Mouse (Mus musculus) stomach, postnatal 0 days (tissue): Measurements from ENCODE around the gene Pik3r2. TPM values are rescaled to one million over a fixed set of nuclear protein-coding genes. Genes with fewer than 3 reads are reported as not detected.

Experiments used
- ATAC-seq: fragments of 200-750 bp; cut with Nextera tagmentation; 2 replicates; pipeline ENCODE4 v1.8.0; 2017; ENCODE audit not compliant: low FRiP score, low TSS enrichment
- DNase-seq: peaks from one replicate; pipeline ENCODE4 v3.0.0-alpha.2; 2016; ENCODE audit warnings: low spot score
- H3K27ac ChIP-seq: fragments of 300-500 bp; sonication (generic); replicated peaks from 2 replicates; pipeline ENCODE4 v1.5.1; 2014; ENCODE audit warnings: mild to moderate bottlenecking, control low read depth
- H3K27me3 ChIP-seq: fragments of 300-500 bp; sonication (generic); 2 replicates; pipeline ENCODE4 v1.6.1; 2014; ENCODE audit warnings: low read length; ENCODE audit not compliant: control insufficient read depth, insufficient read depth
- H3K36me3 ChIP-seq: fragments of 300-500 bp; sonication (generic); 2 replicates; pipeline ENCODE4 v1.6.1; 2014; ENCODE audit warnings: low read length, mixed read lengths; ENCODE audit not compliant: control insufficient read depth, insufficient read depth
- H3K4me1 ChIP-seq: fragments of 300-500 bp; sonication (generic); replicated peaks from 2 replicates; pipeline ENCODE4 v1.6.1; 2014; ENCODE audit warnings: antibody characterized with exemption; ENCODE audit not compliant: control insufficient read depth, insufficient read depth
- H3K4me2 ChIP-seq: fragments of 300-500 bp; sonication (generic); replicated peaks from 2 replicates; pipeline ENCODE4 v1.6.1; 2014; ENCODE audit warnings: low read depth, mild to moderate bottlenecking, control low read depth, moderate library complexity
- H3K4me3 ChIP-seq: fragments of 300-500 bp; sonication (generic); 2 replicates; pipeline ENCODE4 v1.5.1; 2014; ENCODE audit warnings: low read depth, low read length, control low read depth
- H3K9ac ChIP-seq: fragments of 300-500 bp; sonication (generic); 2 replicates; pipeline ENCODE4 v1.6.1; 2014; ENCODE audit warnings: mild to moderate bottlenecking, low read length, control low read depth, mixed read lengths
- H3K9me3 ChIP-seq: fragments of 300-500 bp; sonication (generic); 2 replicates; pipeline ENCODE4 v1.6.1; 2016; ENCODE audit warnings: low read length; ENCODE audit not compliant: control insufficient read depth
- CTCF ChIP-seq: IDR thresholded peaks from 2 replicates; pipeline ENCODE4 v1.5.1; 2016; ENCODE audit warnings: antibody characterized with exemption, low read depth, mild to moderate bottlenecking, moderate library complexity
- EP300 ChIP-seq: optimal IDR thresholded peaks from 2 replicates; pipeline ENCODE3; 2016; ENCODE audit warnings: antibody characterized with exemption
- WGBS: fragments of 180-500 bp; shearing (Covaris S2); extraction: QIAGEN DNeasy Blood & Tissue Kit; methylation state at CpG from one replicate; pipeline ENCODE4 v1.1.7; 2014; 5-methylcytosine and 5-hydroxymethylcytosine counted together
- polyA plus RNA-seq: library from polyadenylated mRNA; unstranded; fragments of >200 nt; fragmentation: Nextera tagmentation; extraction: Ambion mirVana; gene quantifications from 2 replicates; pipeline ENCODE4 v1.2.1, GENCODE M21; 2015

Pik3r2 gene
- polyA plus RNA-seq, 1 experiment from 2014 or later: 36.8 TPM

- WGBS: 2% methylated on average over 40 of the region's 47 CpGs
- Histone ChIP-seq H3K27me3 (peaks cover 2% of the 10 kb centered on the region; the same call in 1 of the 2 replicates), H3K9ac (peak overlapping the region; percentile 23), H3K9me3 (no peaks in the 10 kb centered on the region), H3K27ac (peak overlapping the region; percentile 4; the same call in 1 of the 2 replicates), H3K36me3 (no peaks in the 10 kb centered on the region), H3K4me3 (peak overlapping the region; percentile 44), H3K4me1 (peaks cover 2% of the 10 kb centered on the region; the same call in 1 of the 2 replicates), H3K4me2 (peak overlapping the region; percentile 88)
- no peak for TF ChIP-seq EP300
- no peak for TF ChIP-seq CTCF
- DNase-seq: peak; percentile 32
- ATAC-seq: peak; percentile 14; the same call in 1 of the 2 replicates
These were observed 27.4 kb upstream of the Pik3r2 start for GRCm38 (mm10) chr8:70803761-70804480.

GRCm38 (mm10) chr8:70802786-70803510 is 26.4 kb upstream of the Pik3r2 start:
- no peak for ATAC-seq
- TF ChIP-seq CTCF (no peak), EP300 (no peak)
- peaks cover 2% of the 10 kb centered on the region; the same call in 1 of the 2 replicates for H3K27me3 ChIP-seq
- no peak overlapping the region for H3K27ac ChIP-seq
- no peaks in the 10 kb centered on the region for H3K9me3 ChIP-seq
- H3K4me1 ChIP-seq: peaks cover 4% of the 10 kb centered on the region; the same call in 1 of the 2 replicates
- H3K4me3 ChIP-seq: no peak overlapping the region
- peak; percentile 31 for DNase-seq
- 59% methylated on average over 11 of the region's 11 CpGs for WGBS
- H3K4me2 ChIP-seq: no peak overlapping the region
- no peaks in the 10 kb centered on the region for H3K36me3 ChIP-seq
- H3K9ac ChIP-seq: no peak overlapping the region

GRCm38 (mm10) chr8:70801830-70802229 is 25.3 kb upstream of the Pik3r2 start:
- no peak for TF ChIP-seq CTCF
- TF ChIP-seq EP300: no peak
- Histone ChIP-seq H3K4me2 (no peak overlapping the region), H3K9me3 (no peaks in the 10 kb centered on the region), H3K27ac (no peak overlapping the region), H3K4me1 (peaks cover 4% of the 10 kb centered on the region; the same call in 1 of the 2 replicates), H3K9ac (no peak overlapping the region), H3K4me3 (no peak overlapping the region), H3K36me3 (no peaks in the 10 kb centered on the region), H3K27me3 (peaks cover 2% of the 10 kb centered on the region; the same call in 1 of the 2 replicates)
- 100% methylated on average over 1 of the region's 1 CpGs for WGBS
- ATAC-seq (no peak), DNase-seq (no peak)

- TF ChIP-seq CTCF: no peak
- no peak for TF ChIP-seq EP300
- no peaks in the 10 kb centered on the region for H3K9me3 ChIP-seq
- H3K27me3 ChIP-seq: peaks cover 2% of the 10 kb centered on the region; the same call in 1 of the 2 replicates
- WGBS: 41% methylated on average over 14 of the region's 15 CpGs
- DNase-seq: no peak
- no peak for ATAC-seq
- H3K4me1 ChIP-seq: peaks cover 4% of the 10 kb centered on the region; the same call in 1 of the 2 replicates
- H3K36me3 ChIP-seq: no peaks in the 10 kb centered on the region
- H3K27ac ChIP-seq: no peak overlapping the region
- no peak overlapping the region for H3K4me2 ChIP-seq
- H3K9ac ChIP-seq: no peak overlapping the region
- H3K4me3 ChIP-seq: no peak overlapping the region
These were observed 24.6 kb upstream of the Pik3r2 start for GRCm38 (mm10) chr8:70801156-70801555.

GRCm38 (mm10) chr8:70800648-70801047 is 24.1 kb upstream of the Pik3r2 start:
- H3K4me1 ChIP-seq: peaks cover 4% of the 10 kb centered on the region; the same call in 1 of the 2 replicates
- no peaks in the 10 kb centered on the region for H3K9me3 ChIP-seq
- 55% methylated on average over 10 of the region's 10 CpGs for WGBS
- peaks cover 2% of the 10 kb centered on the region; the same call in 1 of the 2 replicates for H3K27me3 ChIP-seq
- no peak for DNase-seq
- no peak overlapping the region for H3K9ac ChIP-seq
- no peak overlapping the region for H3K4me3 ChIP-seq
- ATAC-seq: no peak
- no peak overlapping the region for H3K4me2 ChIP-seq
- no peak for TF ChIP-seq CTCF
- no peak for TF ChIP-seq EP300
- H3K36me3 ChIP-seq: no peaks in the 10 kb centered on the region
- H3K27ac ChIP-seq: no peak overlapping the region
